Mouse (Mus musculus): Measurements from ENCODE around the gene Bub1.

- TF ChIP-seq CTCF (IDR thresholded peaks at IDR 0.05) (no peak), EP300 (IDR thresholded peaks at IDR 0.05; ENCODE audit: insufficient read depth, low read depth, low read length) (no peak), POLR2A (IDR thresholded peaks at IDR 0.05; ENCODE audit: insufficient read depth, low read depth, low read length) (no peak)
These were observed 79.6 kb downstream of the Bub1 start for GRCm38 (mm10) chr2:127751849-127752610.

Data from heart, adult 2 months (tissue).